Comparison of ENCODE assay signal across 17 mouse cellular contexts in genomic region chr2:91978547-91978946, GRCm38 (mm10). TPM values are rescaled to one million over a fixed set of nuclear protein-coding genes. Genes with fewer than 3 reads are reported as not detected.
DNase-seq lines count a peak whose midpoint lies in the region; ATAC-seq and TF ChIP-seq lines count a peak whose summit lies in the region.
"Had no signal": no experiment of that assay in that cellular context is flagged by ENCODE, and none has a peak within 500 bp of the region (broad histone marks: within the 10 kb centered on the region; RNA-seq: fewer than 3 reads in every experiment).

No protein-coding gene starts in this region.

- TF ChIP-seq CTCF in heart, postnatal 0 days (IDR thresholded peaks at IDR 0.05; ENCODE audit: low read depth) = no peak

- H3K4me2 ChIP-seq in heart, postnatal 0 days (ENCODE audit: low read depth, low read length) = no peak overlapping the region
- no peak overlapping the region for H3K4me2 ChIP-seq in neural tube, embryonic 14.5 days (ENCODE audit: low read depth, low read length)
- no peak overlapping the region for H3K4me2 ChIP-seq in forebrain, embryonic 14.5 days (ENCODE audit: low read length)
- H3K4me2 ChIP-seq: liver, embryonic 12.5 days had no signal

- no peak for ATAC-seq in heart, postnatal 0 days (ENCODE audit: insufficient read depth, low read depth)
- ATAC-seq in neural tube, embryonic 14.5 days (ENCODE audit: low read depth) = peak; percentile 22; the same call in 1 of the 2 replicates
- ATAC-seq in forebrain, embryonic 14.5 days = peak; percentile 46; the same call in 1 of the 2 replicates
- ATAC-seq: liver, embryonic 12.5 days had no signal

- no peaks in the 10 kb centered on the region for H3K36me3 ChIP-seq in heart, postnatal 0 days (replicated peaks; ENCODE audit: control insufficient read depth, insufficient read depth, low read length)
- H3K36me3 ChIP-seq in neural tube, embryonic 14.5 days (ENCODE audit: control insufficient read depth, insufficient read depth, low read length) = no peaks in the 10 kb centered on the region
- no peaks in the 10 kb centered on the region for H3K36me3 ChIP-seq in forebrain, embryonic 14.5 days (ENCODE audit: control insufficient read depth, insufficient read depth, low read length)
- H3K36me3 ChIP-seq: liver, embryonic 12.5 days had no signal

- H3K4me3 ChIP-seq in heart, postnatal 0 days (ENCODE audit: low read depth, low read length) = no peak overlapping the region
- H3K4me3 ChIP-seq in neural tube, embryonic 14.5 days (ENCODE audit: low read depth, low read length) = no peak overlapping the region
- no peak overlapping the region for H3K4me3 ChIP-seq in forebrain, embryonic 14.5 days (ENCODE audit: low read depth, low read length)
- H3K4me3 ChIP-seq: left cerebral cortex, adult 2 months; liver, embryonic 12.5 days had no signal

- 0 out of 2 replicates have a peak overlapping the region, but pooled peaks have one; percentile 40 for H3K9ac ChIP-seq in heart, postnatal 0 days (replicated peaks; ENCODE audit: low read depth, low read length)
- no peak overlapping the region for H3K9ac ChIP-seq in neural tube, embryonic 14.5 days (replicated peaks; ENCODE audit: low read depth, low read length)
- H3K9ac ChIP-seq in forebrain, embryonic 14.5 days (ENCODE audit: low read length) = no peak overlapping the region
- H3K9ac ChIP-seq: liver, embryonic 12.5 days had no signal

- no peak for TF ChIP-seq EP300 in heart, postnatal 0 days (IDR thresholded peaks at IDR 0.05; ENCODE audit: low read depth)

- WGBS in heart, postnatal 0 days = 7% methylated on average over 2 of the region's 2 CpGs
- WGBS in neural tube, embryonic 14.5 days = 12% methylated on average over 2 of the region's 2 CpGs
- WGBS in forebrain, embryonic 14.5 days = 13% methylated on average over 2 of the region's 2 CpGs

- peaks cover 26% of the 10 kb centered on the region for H3K27me3 ChIP-seq in heart, postnatal 0 days (ENCODE audit: control insufficient read depth, insufficient read depth, low read length)
- H3K27me3 ChIP-seq in neural tube, embryonic 14.5 days (ENCODE audit: control insufficient read depth, insufficient read depth, low read length) = peaks cover 13% of the 10 kb centered on the region
- peaks cover 30% of the 10 kb centered on the region for H3K27me3 ChIP-seq in forebrain, embryonic 14.5 days (replicated peaks; ENCODE audit: control insufficient read depth, insufficient read depth, low read length)

- peaks cover 21% of the 10 kb centered on the region for H3K4me1 ChIP-seq in heart, postnatal 0 days (ENCODE audit: control insufficient read depth, insufficient read depth)
- peaks cover 10% of the 10 kb centered on the region for H3K4me1 ChIP-seq in neural tube, embryonic 14.5 days (ENCODE audit: control insufficient read depth, insufficient read depth, low read length)
- peaks cover 27% of the 10 kb centered on the region for H3K4me1 ChIP-seq in forebrain, embryonic 14.5 days (ENCODE audit: control insufficient read depth, insufficient read depth, low read length)

- DNase-seq in heart, postnatal 0 days (ENCODE audit: low spot score) = no peak
- no peak for DNase-seq in heart, adult 18-20 months
- no peak for DNase-seq in neural tube, embryonic 10.5 days (ENCODE audit: extremely low spot score, low spot score)
- no peak for DNase-seq in forebrain, embryonic 14.5 days (ENCODE audit: low spot score)
- DNase-seq in right cerebral cortex, postnatal 10 days (ENCODE audit: low spot score in 2 of 2) = no peak
- DNase-seq in lung, postnatal 25 days (ENCODE audit: low spot score) = no peak
- DNase-seq: cerebellum, adult 9-11 months; heart, postnatal 4 days; kidney, adult 18-20 months; lung, postnatal 4 days had no signal

- H3K9me3 ChIP-seq in heart, postnatal 0 days (replicated peaks; ENCODE audit: control insufficient read depth, low read length) = no peaks in the 10 kb centered on the region
- no peaks in the 10 kb centered on the region for H3K9me3 ChIP-seq in neural tube, embryonic 14.5 days (ENCODE audit: control insufficient read depth, low read length)
- H3K9me3 ChIP-seq in forebrain, embryonic 14.5 days (replicated peaks; ENCODE audit: control insufficient read depth, low read length) = no peaks in the 10 kb centered on the region
- H3K9me3 ChIP-seq: liver, embryonic 12.5 days had no signal

- no peak overlapping the region for H3K27ac ChIP-seq in heart, postnatal 0 days (ENCODE audit: low read depth)
- H3K27ac ChIP-seq in neural tube, embryonic 14.5 days (ENCODE audit: low read depth, low read length) = peak overlapping the region; percentile 1; the same call in 1 of the 2 replicates
- peak overlapping the region; percentile 21; the same call in 1 of the 2 replicates for H3K27ac ChIP-seq in forebrain, embryonic 14.5 days (ENCODE audit: low read depth, low read length)
- H3K27ac ChIP-seq: left cerebral cortex, adult 2 months; liver, embryonic 12.5 days had no signal

RNA-seq across cellular contexts. Expression of gene Dgkz, which starts 2.9 kb away (rescaled TPM):
- total RNA-seq in heart, postnatal 0 days (2014; rRNA removed; ENCODE audit: low replicate concordance) = 77.0 and 77.9 TPM in 2 replicates
- polyA plus RNA-seq in heart, postnatal 0 days (2015; fragmentation: Nextera tagmentation; extraction: Ambion mirVana) = 24.0 and 26.2 TPM in 2 replicates
- total RNA-seq in heart, adult 18-20 months (2021) = 10 to 100 TPM; 33.8 to 35.9 TPM
- polyA plus RNA-seq in neural tube, embryonic 14.5 days (2014; fragmentation: Nextera tagmentation; extraction: Ambion mirVana) = 36.7 and 51.1 TPM in 2 replicates
- 26.7 and 29.1 TPM in 2 replicates for polyA plus RNA-seq in forebrain, embryonic 14.5 days (2014; fragmentation: Nextera tagmentation; extraction: Ambion mirVana)

RNA-seq across cellular contexts. Expression of gene Gm9821, which starts 33.0 kb away (rescaled TPM):
- not detected in 2 replicates for total RNA-seq in heart, postnatal 0 days (2014; rRNA removed; ENCODE audit: low replicate concordance)
- polyA plus RNA-seq in heart, postnatal 0 days (2015; fragmentation: Nextera tagmentation; extraction: Ambion mirVana) = 0.89 and 0.93 TPM in 2 replicates
- total RNA-seq in heart, adult 18-20 months (2021) = not detected
- polyA plus RNA-seq in neural tube, embryonic 14.5 days (2014; fragmentation: Nextera tagmentation; extraction: Ambion mirVana) = 0.33 TPM in 2 replicates
- 0.20 and 0.30 TPM in 2 replicates for polyA plus RNA-seq in forebrain, embryonic 14.5 days (2014; fragmentation: Nextera tagmentation; extraction: Ambion mirVana)
- total RNA-seq: adrenal gland, adult 18-20 months; heart, postnatal 4 days; left cerebral cortex, adult 2 months had no signal
- polyA plus RNA-seq: testis, adult 2 months; urinary bladder, adult 2 months had no signal

RNA-seq across cellular contexts. Expression of gene Creb3l1, which starts 45.8 kb away (rescaled TPM):
- 3.8 and 6.7 TPM in 2 replicates for total RNA-seq in heart, postnatal 0 days (2014; rRNA removed; ENCODE audit: low replicate concordance)
- polyA plus RNA-seq in heart, postnatal 0 days (2015; fragmentation: Nextera tagmentation; extraction: Ambion mirVana) = 4.1 and 4.2 TPM in 2 replicates
- 1 to 10 TPM; 4.3 to 6.5 TPM for total RNA-seq in heart, adult 18-20 months (2021)
- polyA plus RNA-seq in neural tube, embryonic 14.5 days (2014; fragmentation: Nextera tagmentation; extraction: Ambion mirVana) = 1.2 and 4.5 TPM in 2 replicates
- polyA plus RNA-seq in forebrain, embryonic 14.5 days (2014; fragmentation: Nextera tagmentation; extraction: Ambion mirVana) = 0.80 and 1.3 TPM in 2 replicates
- total RNA-seq: monocyte, adult 5-6 weeks had no signal

RNA-seq across cellular contexts. Expression of gene Mdk, which starts 46.5 kb away (rescaled TPM):
- total RNA-seq in heart, postnatal 0 days (2014; rRNA removed; ENCODE audit: low replicate concordance) = 18.5 and 48.2 TPM in 2 replicates
- polyA plus RNA-seq in heart, postnatal 0 days (2015; fragmentation: Nextera tagmentation; extraction: Ambion mirVana) = 100 and 119 TPM in 2 replicates
- total RNA-seq in heart, adult 18-20 months (2021) = 1 to 10 TPM; 2.3 to 2.9 TPM
- 93.6 and 155 TPM in 2 replicates for polyA plus RNA-seq in neural tube, embryonic 14.5 days (2014; fragmentation: Nextera tagmentation; extraction: Ambion mirVana)
- 349 and 462 TPM in 2 replicates for polyA plus RNA-seq in forebrain, embryonic 14.5 days (2014; fragmentation: Nextera tagmentation; extraction: Ambion mirVana)
- total RNA-seq: monocyte, adult 5-6 weeks had no signal

RNA-seq across cellular contexts. Expression of gene Chrm4, which starts 51.5 kb away (rescaled TPM):
- 0.27 TPM in 1 of 2 replicates, not detected in the other for total RNA-seq in heart, postnatal 0 days (2014; rRNA removed; ENCODE audit: low replicate concordance)
- not detected in 2 replicates for polyA plus RNA-seq in heart, postnatal 0 days (2015; fragmentation: Nextera tagmentation; extraction: Ambion mirVana)
- total RNA-seq in heart, adult 18-20 months (2021) = not detected
- 1.1 and 1.4 TPM in 2 replicates for polyA plus RNA-seq in neural tube, embryonic 14.5 days (2014; fragmentation: Nextera tagmentation; extraction: Ambion mirVana)
- 0.83 and 1.2 TPM in 2 replicates for polyA plus RNA-seq in forebrain, embryonic 14.5 days (2014; fragmentation: Nextera tagmentation; extraction: Ambion mirVana)
- total RNA-seq: heart, postnatal 4 days; monocyte, adult 5-6 weeks had no signal
